Mouse (Mus musculus): Measurements from ENCODE around the gene Hnrnpk. TPM values are rescaled to one million over a fixed set of nuclear protein-coding genes. Genes with fewer than 3 reads are reported as not detected.

Hnrnpk gene
- total RNA-seq, 2 experiments from 2014 or later: 721 to 814 TPM

Small RNA genes lying within 50 kb of the gene (microRNA-seq; reads per million reads assigned to microRNA genes)
- 19.5 to 22.0 reads per million in 2 experiments for gene Mir7-1

Other genes with a start within 250 kb of the Hnrnpk start
- gene Idnk, start 245.7 kb downstream of the Hnrnpk start, total RNA-seq (2021): 10 to 100 TPM; 21.3 to 22.0 TPM
- 10 to 100 TPM; 64.2 to 65.1 TPM for gene Ubqln1, start 187.7 kb downstream of the Hnrnpk start, total RNA-seq (2021)
- gene Gkap1, start 127.6 kb downstream of the Hnrnpk start, total RNA-seq (2021): 10 to 100 TPM; 25.7 to 26.4 TPM
- gene Kif27, start 44.2 kb downstream of the Hnrnpk start, total RNA-seq (2021): under 1 TPM; 0.22 to 0.24 TPM
- gene 2210016F16Rik, start 18.1 kb downstream of the Hnrnpk start, total RNA-seq (2021): 10 to 100 TPM; 16.6 to 18.0 TPM
- 10 to 100 TPM in 1 of 2 experiments, 1 to 10 TPM in 1; 9.9 to 12.9 TPM for gene Rmi1, start 1.1 kb downstream of the Hnrnpk start, total RNA-seq (2021)
- gene Slc28a3, start 207.5 kb upstream of the Hnrnpk start, total RNA-seq (2021): not detected

All from heart, postnatal 10 days (tissue).